Mouse (Mus musculus) frontal cortex, postnatal 10 days (tissue): ENCODE measurements at regions not wholly inside any gene's neighbourhood (a gene's known extent, or its start where the extent isn't known, plus 50 kb on each side); places are given as distances from the start of the nearest gene placed in this dataset.
"Not testable (repeated sequence)": the region's sequence is repeated elsewhere in the genome, so short reads cannot be mapped to it uniquely, and the experiment has no call there.

Experiments
- DNase-seq, 2 experiments: peaks; one replicate each; pipeline ENCODE4 v3.0.0; 2022; ENCODE audit warnings: low spot score in 2 of 2, mixed read lengths in 1 of 2

- no peak for DNase-seq
These were observed 419.7 kb upstream of the Lrp1b start for GRCm38 (mm10) chr2:43072964-43073619.

- peak; percentile 23 to 29 for DNase-seq
These were observed 444.3 kb upstream of the Lrp1b start for GRCm38 (mm10) chr2:43097560-43098233.

GRCm38 (mm10) chr2:43119862-43120261 is 435.3 kb upstream of the Kynu start:
- DNase-seq: no peak

GRCm38 (mm10) chr2:43153574-43153973 is 401.6 kb upstream of the Kynu start:
- DNase-seq: no peak

- DNase-seq: no peak
These were observed 373.0 kb upstream of the Kynu start for GRCm38 (mm10) chr2:43182105-43182504.

GRCm38 (mm10) chr2:43195531-43195930 is 359.6 kb upstream of the Kynu start:
- DNase-seq: not testable (repeated sequence)

GRCm38 (mm10) chr2:43208223-43208622 is 346.9 kb upstream of the Kynu start:
- DNase-seq: no peak

- DNase-seq: no peak
These were observed 341.2 kb upstream of the Kynu start for GRCm38 (mm10) chr2:43213901-43214300.

- DNase-seq: no peak
These were observed 338.0 kb upstream of the Kynu start for GRCm38 (mm10) chr2:43217119-43217518.

GRCm38 (mm10) chr2:43222721-43223120 is 332.4 kb upstream of the Kynu start:
- DNase-seq: no peak

- not testable (repeated sequence) for DNase-seq
These were observed 330.4 kb upstream of the Kynu start for GRCm38 (mm10) chr2:43224728-43225127.

- DNase-seq: no peak
These were observed 308.3 kb upstream of the Kynu start for GRCm38 (mm10) chr2:43246786-43247185.

GRCm38 (mm10) chr2:43248671-43249070 is 306.5 kb upstream of the Kynu start:
- DNase-seq: no peak

- DNase-seq: no peak
These were observed 300.4 kb upstream of the Kynu start for GRCm38 (mm10) chr2:43254709-43255108.

- no peak for DNase-seq
These were observed 284.3 kb upstream of the Kynu start for GRCm38 (mm10) chr2:43270802-43271201.

GRCm38 (mm10) chr2:43272080-43272479 is 283.0 kb upstream of the Kynu start:
- no peak for DNase-seq

GRCm38 (mm10) chr2:43274012-43274411 is 281.1 kb upstream of the Kynu start:
- DNase-seq: no peak

GRCm38 (mm10) chr2:43295801-43296200 is 259.3 kb upstream of the Kynu start:
- DNase-seq: no peak

- no peak for DNase-seq
These were observed 231.3 kb upstream of the Kynu start for GRCm38 (mm10) chr2:43323836-43324235.

- DNase-seq: no peak
These were observed 190.8 kb upstream of the Kynu start for GRCm38 (mm10) chr2:43364301-43364700.

GRCm38 (mm10) chr2:43365812-43366211 is 189.3 kb upstream of the Kynu start:
- no peak for DNase-seq

- no peak for DNase-seq
These were observed 151.8 kb upstream of the Kynu start for GRCm38 (mm10) chr2:43403348-43403747.

GRCm38 (mm10) chr2:43404163-43404967 is 150.8 kb upstream of the Kynu start:
- DNase-seq: no peak
